Mouse (Mus musculus) cerebellum, adult 2 months (tissue): ENCODE measurements at regions not wholly inside any gene's neighbourhood (a gene's known extent, or its start where the extent isn't known, plus 50 kb on each side); places are given as distances from the start of the nearest gene placed in this dataset.

Experiments used
- DNase-seq, 2 experiments: peaks; one replicate each; pipeline ENCODE4 v3.0.0; 2021
- H3K27ac ChIP-seq: fragments of 200-500 bp; 2 replicates; pipeline ENCODE4 v1.5.1; 2012; ENCODE audit warnings: low read length, control low read depth, inconsistent platforms; ENCODE audit not compliant: insufficient read depth
- H3K27me3 ChIP-seq: fragments of 200-500 bp; 2 replicates; pipeline ENCODE4 v1.6.1; 2012; ENCODE audit warnings: inconsistent platforms, mild to moderate bottlenecking, low read length, moderate library complexity; ENCODE audit not compliant: control insufficient read depth, insufficient read depth
- H3K4me1 ChIP-seq: fragments of 200-500 bp; 2 replicates; pipeline ENCODE4 v1.6.1; 2011; ENCODE audit warnings: low read length; ENCODE audit not compliant: control insufficient read depth, insufficient read depth
- H3K4me3 ChIP-seq: fragments of 200-500 bp; replicated peaks from 2 replicates; pipeline ENCODE3; 2011; ENCODE audit warnings: mild to moderate bottlenecking, low read depth, low read length, control low read depth; ENCODE audit not compliant: insufficient read depth
- CTCF ChIP-seq: fragments of 200-500 bp; IDR thresholded peaks from 2 replicates; pipeline ENCODE4 v1.5.1; 2011; ENCODE audit warnings: low read depth, mild to moderate bottlenecking, control low read depth, low read length, moderate library complexity, borderline replicate concordance; ENCODE audit not compliant: insufficient read depth
- POLR2A ChIP-seq: fragments of 200-500 bp; IDR thresholded peaks from 2 replicates; pipeline ENCODE4 v1.6.1; 2011; ENCODE audit warnings: low read length, control low read depth, borderline replicate concordance; ENCODE audit not compliant: insufficient read depth
- WGBS: fragments of 180-500 bp; shearing (Covaris S2); methylation state at CpG from one replicate; pipeline ENCODE4 v1.1.7; 2018; 5-methylcytosine and 5-hydroxymethylcytosine counted together

DNA sequence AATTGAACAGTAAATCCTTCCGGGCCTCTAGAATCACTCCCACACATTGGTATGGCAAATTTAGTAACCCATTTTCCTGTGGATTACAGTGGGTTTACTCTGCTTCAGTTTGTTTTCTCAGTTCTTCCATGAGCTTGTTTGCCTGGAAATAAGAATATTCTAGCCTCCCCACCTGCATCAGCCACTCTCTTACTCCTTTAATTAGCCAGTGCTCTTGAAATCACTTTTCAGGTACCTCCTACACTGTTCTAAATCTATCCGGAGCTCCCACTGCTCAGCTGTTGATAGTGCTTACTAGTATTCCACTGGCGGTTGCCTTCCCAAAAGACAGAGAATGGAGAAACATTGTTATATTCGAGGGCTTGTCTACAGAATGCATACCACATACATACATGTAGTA is 167.1 kb downstream of the Htr7 start:
- Histone ChIP-seq H3K4me3 (no peak overlapping the region), H3K4me1 (no peaks in the 10 kb centered on the region), H3K27ac (no peak overlapping the region), H3K27me3 (no peaks in the 10 kb centered on the region)
- WGBS, result 87% methylated on average over 4 of the region's 4 CpGs
- no peak for DNase-seq
- TF ChIP-seq CTCF (no peak), POLR2A (no peak)

DNA sequence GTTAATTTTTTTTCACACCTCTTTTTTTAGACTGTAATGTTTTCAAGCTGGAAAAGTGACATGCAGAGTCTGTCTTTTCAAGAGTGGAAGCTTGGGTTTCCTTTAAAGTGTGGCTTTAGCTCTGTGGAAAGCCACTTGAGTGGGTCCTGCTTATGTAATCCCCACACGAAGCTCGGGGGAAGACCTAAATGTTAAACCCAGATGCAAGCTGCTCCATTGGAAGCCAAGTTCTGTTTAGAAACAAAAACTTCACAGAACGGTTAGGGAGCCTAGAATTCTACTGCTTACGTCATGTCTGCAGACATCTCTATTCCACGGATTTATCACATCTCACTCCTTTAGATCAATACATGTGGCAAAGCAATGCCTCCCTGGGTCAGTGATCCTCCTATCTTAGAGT is 171.0 kb downstream of the Htr7 start:
- Histone ChIP-seq H3K4me3 (no peak overlapping the region), H3K4me1 (no peaks in the 10 kb centered on the region), H3K27ac (no peak overlapping the region), H3K27me3 (no peaks in the 10 kb centered on the region)
- TF ChIP-seq CTCF, result no peak
- TF ChIP-seq POLR2A, result no peak
- no peak for DNase-seq
- WGBS, result 85% methylated on average over 5 of the region's 5 CpGs

DNA sequence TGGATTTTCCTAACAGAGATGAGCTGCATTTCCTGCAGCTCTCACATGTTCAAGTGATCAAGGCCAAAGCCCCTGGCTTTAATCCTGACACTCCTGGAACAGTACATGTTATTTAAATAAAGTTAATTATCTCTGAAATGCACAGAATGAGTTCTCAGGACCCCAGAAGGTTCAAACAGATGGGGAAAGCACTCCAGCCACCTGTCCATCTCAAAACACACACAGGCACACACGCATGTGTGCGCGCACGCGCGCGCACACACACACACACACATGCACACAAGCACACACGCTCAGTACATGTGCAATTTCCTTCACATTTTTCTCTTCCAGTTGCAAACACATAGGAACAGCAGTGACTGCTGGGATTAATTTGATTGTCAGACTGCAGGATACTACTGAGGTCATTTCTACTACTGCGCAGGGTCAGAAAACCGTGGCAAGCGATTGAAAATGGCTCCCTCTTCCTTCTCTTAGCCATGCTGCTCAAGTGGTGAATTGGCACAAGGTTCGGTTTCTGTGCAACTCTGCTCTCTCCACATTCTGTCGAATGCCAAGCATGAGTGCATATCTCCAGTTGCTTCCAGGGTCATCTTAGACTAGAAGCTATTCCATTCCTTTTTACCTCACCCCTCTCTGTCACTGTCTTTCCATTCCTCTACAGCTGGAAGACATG is 175.4 kb downstream of the Htr7 start:
- WGBS, result 25% methylated on average over 13 of the region's 13 CpGs
- no peaks in the 10 kb centered on the region for H3K27me3 ChIP-seq
- H3K27ac ChIP-seq, result no peak overlapping the region
- TF ChIP-seq POLR2A, result no peak
- no peak for TF ChIP-seq CTCF
- no peak for DNase-seq
- no peaks in the 10 kb centered on the region for H3K4me1 ChIP-seq
- no peak overlapping the region for H3K4me3 ChIP-seq

- Histone ChIP-seq H3K27me3 (no peaks in the 10 kb centered on the region), H3K27ac (no peak overlapping the region), H3K4me3 (no peak overlapping the region), H3K4me1 (no peaks in the 10 kb centered on the region)
- no peak for TF ChIP-seq CTCF
- no peak for TF ChIP-seq POLR2A
- DNase-seq, result no peak
- WGBS, result 60% methylated on average over 1 of the region's 1 CpGs
These were observed 181.8 kb downstream of the Htr7 start for GRCm38 (mm10) chr19:35875464-35875863.

DNA sequence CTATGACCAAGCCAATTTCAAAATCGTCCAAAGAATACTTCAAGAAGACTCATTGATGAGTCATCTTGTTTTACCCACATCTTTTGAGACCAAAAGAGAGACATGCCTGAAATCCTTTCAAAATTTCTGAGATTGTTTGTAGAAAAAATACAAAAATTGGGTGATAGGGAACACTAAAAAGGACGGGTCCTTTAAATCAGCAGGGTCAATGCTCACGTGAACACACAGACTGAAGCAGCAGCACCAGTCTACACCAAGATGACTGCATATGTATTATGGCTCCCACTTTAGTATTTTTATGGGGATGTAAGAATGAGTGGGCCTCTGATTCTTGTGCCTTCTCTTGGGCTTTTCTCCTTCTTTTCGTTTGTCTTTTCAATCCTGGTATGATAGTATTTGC is 186.6 kb downstream of the Htr7 start:
- Histone ChIP-seq H3K27me3 (no peaks in the 10 kb centered on the region), H3K27ac (no peak overlapping the region), H3K4me3 (no peak overlapping the region), H3K4me1 (no peaks in the 10 kb centered on the region)
- WGBS, result 76% methylated on average over 4 of the region's 4 CpGs
- no peak for DNase-seq
- TF ChIP-seq CTCF (no peak), POLR2A (no peak)

DNA sequence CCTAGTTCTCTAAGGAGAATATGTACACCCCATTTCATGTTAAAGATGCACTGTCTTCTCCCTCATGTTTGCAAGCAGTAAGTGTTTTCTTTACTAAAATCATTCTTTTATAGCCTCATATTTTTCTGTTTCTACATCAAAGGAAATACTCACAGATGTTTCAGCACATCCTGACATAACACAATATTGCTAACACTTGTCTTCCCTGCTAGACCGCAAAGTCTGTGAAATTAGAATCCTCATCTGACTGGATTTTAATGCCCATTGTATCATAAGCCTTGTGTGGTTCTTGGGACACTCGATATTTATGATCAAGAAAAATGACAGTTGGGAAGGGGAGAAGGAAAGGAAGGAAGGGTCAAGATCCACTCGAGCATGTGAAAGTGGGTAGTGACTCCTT is 188.8 kb downstream of the Htr7 start:
- Histone ChIP-seq H3K27me3 (no peaks in the 10 kb centered on the region), H3K4me3 (no peak overlapping the region), H3K4me1 (no peaks in the 10 kb centered on the region), H3K27ac (no peak overlapping the region)
- WGBS, result 88% methylated on average over 3 of the region's 3 CpGs
- TF ChIP-seq POLR2A (no peak), CTCF (no peak)
- no peak for DNase-seq

GRCm38 (mm10) chr19:35863049-35863448 is 194.3 kb downstream of the Htr7 start:
- Histone ChIP-seq H3K4me1 (no peaks in the 10 kb centered on the region), H3K4me3 (no peak overlapping the region), H3K27me3 (no peaks in the 10 kb centered on the region), H3K27ac (no peak overlapping the region)
- no peak for DNase-seq
- WGBS, result 35% methylated on average over 6 of the region's 6 CpGs
- TF ChIP-seq CTCF (no peak), POLR2A (no peak)

DNA sequence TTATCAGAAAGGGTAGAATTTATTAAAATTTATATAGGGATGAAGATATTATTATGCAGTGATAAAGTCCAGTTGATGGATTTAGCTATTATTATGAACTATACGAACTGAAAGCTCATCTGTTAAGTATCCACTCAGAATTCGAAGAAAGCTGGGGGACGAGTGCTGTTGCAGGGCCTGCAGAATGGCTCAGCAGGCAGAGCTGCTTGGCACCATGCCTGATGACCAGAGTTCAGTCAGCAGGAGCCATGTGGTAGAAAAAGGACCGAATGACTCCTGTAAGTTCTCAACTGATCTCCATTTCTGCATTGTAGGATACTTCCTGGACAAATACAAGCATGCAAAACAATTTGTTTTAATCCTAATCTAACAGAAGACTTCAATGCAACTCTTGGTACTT is 195.9 kb downstream of the Htr7 start:
- no peak overlapping the region for H3K27ac ChIP-seq
- no peaks in the 10 kb centered on the region for H3K27me3 ChIP-seq
- TF ChIP-seq POLR2A, result no peak
- no peak for TF ChIP-seq CTCF
- H3K4me1 ChIP-seq, result no peaks in the 10 kb centered on the region
- 8% methylated on average over 4 of the region's 4 CpGs for WGBS
- no peak overlapping the region for H3K4me3 ChIP-seq
- DNase-seq, result peak in 1 of 2 experiments; percentile 1
